Mouse (Mus musculus): ENCODE measurements around the gene Zfhx3. TPM values are rescaled to one million over a fixed set of nuclear protein-coding genes. Genes with fewer than 3 reads are reported as not detected.

Zfhx3 gene
- total and polyA plus RNA-seq, 2 experiments, result 1.3 to 1.5 TPM

DNA sequence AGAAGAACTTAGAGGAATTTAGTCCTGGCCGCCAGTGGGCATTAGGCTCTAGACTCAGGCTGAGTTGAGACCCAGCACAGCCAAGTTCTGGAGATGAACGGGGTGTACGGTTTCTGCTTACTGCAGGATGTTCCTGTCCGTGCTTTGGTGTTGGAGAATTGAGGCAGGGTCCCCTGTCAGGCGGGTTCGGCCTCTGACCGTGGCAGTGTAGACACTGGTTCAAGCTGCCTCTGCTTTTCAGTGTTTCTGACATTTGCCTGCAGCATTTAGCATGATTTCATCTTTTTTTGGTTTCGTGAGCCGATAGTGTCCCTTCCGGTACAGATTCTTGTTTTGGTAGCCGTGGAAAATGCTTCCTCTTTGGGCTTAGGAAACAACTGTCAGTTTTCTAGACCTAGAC is 805.7 kb downstream of the Zfhx3 start:
- WGBS, result 74% methylated on average over 11 of the region's 11 CpGs
- H3K9ac ChIP-seq (ENCODE audit: low read depth, low read length), result no peak overlapping the region
- peak; percentile 29 for DNase-seq (ENCODE audit: extremely low read depth, low read depth, low spot score)
- peaks cover 24% of the 10 kb centered on the region for H3K4me1 ChIP-seq (ENCODE audit: control insufficient read depth, insufficient read depth, low read length)
- H3K4me3 ChIP-seq (ENCODE audit: insufficient read depth, low read depth, low read length), result no peak overlapping the region; the same call in 1 of the 2 replicates
- H3K27me3 ChIP-seq (ENCODE audit: control insufficient read depth, insufficient read depth, low read length), result no peaks in the 10 kb centered on the region
- H3K79me2 ChIP-seq (ENCODE audit: control insufficient read depth, insufficient read depth, low read length), result peaks cover 44% of the 10 kb centered on the region
- H3K27ac ChIP-seq (replicated peaks; ENCODE audit: insufficient read depth, low read depth, low read length), result peak overlapping the region; percentile 8
- no peak for TF ChIP-seq CTCF (IDR thresholded peaks at IDR 0.05; ENCODE audit: low read depth, low read length)
- TF ChIP-seq POLR2A (IDR thresholded peaks at IDR 0.05; ENCODE audit: extremely low read depth, insufficient read depth, low read length), result no peak
- H3K36me3 ChIP-seq (ENCODE audit: control insufficient read depth, insufficient read depth, low read length), result no peaks in the 10 kb centered on the region

DNA sequence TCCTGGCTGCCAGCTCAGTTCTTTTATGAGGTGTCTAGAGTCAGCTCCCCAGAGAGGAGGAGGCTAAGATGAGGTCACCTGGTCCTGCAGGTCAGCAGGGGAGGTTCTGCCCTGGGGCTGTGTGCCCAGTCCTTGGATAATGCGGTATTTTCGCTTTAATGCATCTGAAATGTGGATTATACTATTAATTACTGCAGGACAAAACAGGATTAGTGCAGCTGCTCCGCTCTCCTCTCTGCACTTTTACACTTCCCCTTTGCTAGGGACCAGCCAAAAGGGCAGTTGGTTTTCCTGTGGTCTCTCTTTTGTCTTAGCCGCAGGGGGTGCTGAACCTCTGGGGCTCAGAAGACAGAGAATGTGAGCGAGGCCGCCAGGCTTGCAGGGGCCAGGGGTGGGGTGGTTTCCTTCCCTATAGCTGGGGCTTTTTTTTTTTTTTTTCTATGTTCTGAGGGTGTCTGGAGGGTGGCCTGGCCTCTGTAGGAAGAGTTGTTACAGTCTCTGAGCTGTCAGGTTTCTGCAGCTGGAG is 806.5 kb downstream of the Zfhx3 start:
- TF ChIP-seq CTCF (IDR thresholded peaks at IDR 0.05; ENCODE audit: low read depth, low read length) (no peak), POLR2A (IDR thresholded peaks at IDR 0.05; ENCODE audit: extremely low read depth, insufficient read depth, low read length) (no peak)
- Histone ChIP-seq H3K9ac (ENCODE audit: low read depth, low read length) (no peak overlapping the region), H3K27me3 (ENCODE audit: control insufficient read depth, insufficient read depth, low read length) (no peaks in the 10 kb centered on the region), H3K27ac (replicated peaks; ENCODE audit: insufficient read depth, low read depth, low read length) (0 out of 2 replicates have a peak overlapping the region, but pooled peaks have one; percentile 25), H3K79me2 (ENCODE audit: control insufficient read depth, insufficient read depth, low read length) (peaks cover 43% of the 10 kb centered on the region), H3K4me1 (ENCODE audit: control insufficient read depth, insufficient read depth, low read length) (peaks cover 20% of the 10 kb centered on the region), H3K4me3 (ENCODE audit: insufficient read depth, low read depth, low read length) (no peak overlapping the region), H3K36me3 (ENCODE audit: control insufficient read depth, insufficient read depth, low read length) (no peaks in the 10 kb centered on the region)
- 82% methylated on average over 6 of the region's 6 CpGs for WGBS
- DNase-seq (ENCODE audit: extremely low read depth, low read depth, low spot score), result no peak

DNA sequence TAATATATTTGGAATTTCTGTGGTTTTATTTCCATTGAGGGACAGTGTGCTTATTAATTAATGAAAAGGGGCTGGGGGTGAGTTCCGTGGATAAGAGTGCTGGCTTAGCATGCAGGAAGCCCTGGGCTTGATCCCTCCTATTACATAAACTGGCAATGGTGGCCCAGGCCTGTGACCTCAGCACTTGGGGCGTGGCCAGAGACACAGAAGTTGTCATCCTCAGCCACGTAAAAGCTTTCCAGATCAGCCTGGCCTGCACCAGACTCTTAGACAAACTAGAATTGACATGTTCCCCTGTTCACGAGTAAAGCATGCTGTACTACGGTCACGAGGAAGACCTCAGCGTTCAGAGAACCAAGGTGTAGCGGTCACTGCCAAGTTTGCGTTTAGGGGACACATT is 808.4 kb downstream of the Zfhx3 start:
- WGBS, result 89% methylated on average over 9 of the region's 9 CpGs
- Histone ChIP-seq H3K4me1 (ENCODE audit: control insufficient read depth, insufficient read depth, low read length) (peaks cover 6% of the 10 kb centered on the region; the same call in 1 of the 2 replicates), H3K79me2 (ENCODE audit: control insufficient read depth, insufficient read depth, low read length) (peaks cover 34% of the 10 kb centered on the region; the same call in 1 of the 2 replicates), H3K4me3 (ENCODE audit: insufficient read depth, low read depth, low read length) (no peak overlapping the region), H3K27ac (replicated peaks; ENCODE audit: insufficient read depth, low read depth, low read length) (no peak overlapping the region), H3K27me3 (ENCODE audit: control insufficient read depth, insufficient read depth, low read length) (no peaks in the 10 kb centered on the region), H3K36me3 (ENCODE audit: control insufficient read depth, insufficient read depth, low read length) (no peaks in the 10 kb centered on the region), H3K9ac (ENCODE audit: low read depth, low read length) (no peak overlapping the region)
- TF ChIP-seq CTCF (IDR thresholded peaks at IDR 0.05; ENCODE audit: low read depth, low read length), result no peak
- TF ChIP-seq POLR2A (IDR thresholded peaks at IDR 0.05; ENCODE audit: extremely low read depth, insufficient read depth, low read length), result no peak
- DNase-seq (ENCODE audit: extremely low read depth, low read depth, low spot score), result no peak

DNA sequence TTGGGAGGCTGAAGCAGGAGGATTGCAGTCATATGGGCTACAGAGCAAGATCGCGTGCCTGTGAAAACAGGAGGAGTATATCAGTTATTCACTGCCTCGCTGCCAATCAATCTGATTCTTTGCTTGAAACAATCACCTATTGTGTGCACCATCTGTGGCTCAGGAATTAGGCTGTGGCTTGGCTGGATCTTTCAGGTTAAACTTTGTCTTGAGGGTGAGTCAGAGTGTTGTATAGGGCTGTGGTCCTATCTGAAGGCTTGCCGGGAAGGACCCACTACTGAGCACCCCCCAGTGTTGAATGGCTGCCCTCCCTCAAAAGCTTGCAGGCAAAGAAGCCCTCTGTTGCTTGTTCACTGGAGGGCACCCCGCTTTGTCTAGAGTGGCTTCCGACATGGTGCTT is 812.1 kb downstream of the Zfhx3 start:
- Histone ChIP-seq H3K79me2 (ENCODE audit: control insufficient read depth, insufficient read depth, low read length) (peaks cover 26% of the 10 kb centered on the region; the same call in 1 of the 2 replicates), H3K4me3 (ENCODE audit: insufficient read depth, low read depth, low read length) (no peak overlapping the region), H3K36me3 (ENCODE audit: control insufficient read depth, insufficient read depth, low read length) (no peaks in the 10 kb centered on the region), H3K4me1 (ENCODE audit: control insufficient read depth, insufficient read depth, low read length) (no peaks in the 10 kb centered on the region), H3K9ac (ENCODE audit: low read depth, low read length) (no peak overlapping the region), H3K27ac (replicated peaks; ENCODE audit: insufficient read depth, low read depth, low read length) (no peak overlapping the region), H3K27me3 (ENCODE audit: control insufficient read depth, insufficient read depth, low read length) (no peaks in the 10 kb centered on the region)
- 90% methylated on average over 6 of the region's 6 CpGs for WGBS
- no peak for TF ChIP-seq CTCF (IDR thresholded peaks at IDR 0.05; ENCODE audit: low read depth, low read length)
- no peak for TF ChIP-seq POLR2A (IDR thresholded peaks at IDR 0.05; ENCODE audit: extremely low read depth, insufficient read depth, low read length)
- DNase-seq (ENCODE audit: extremely low read depth, low read depth, low spot score), result no peak

DNA sequence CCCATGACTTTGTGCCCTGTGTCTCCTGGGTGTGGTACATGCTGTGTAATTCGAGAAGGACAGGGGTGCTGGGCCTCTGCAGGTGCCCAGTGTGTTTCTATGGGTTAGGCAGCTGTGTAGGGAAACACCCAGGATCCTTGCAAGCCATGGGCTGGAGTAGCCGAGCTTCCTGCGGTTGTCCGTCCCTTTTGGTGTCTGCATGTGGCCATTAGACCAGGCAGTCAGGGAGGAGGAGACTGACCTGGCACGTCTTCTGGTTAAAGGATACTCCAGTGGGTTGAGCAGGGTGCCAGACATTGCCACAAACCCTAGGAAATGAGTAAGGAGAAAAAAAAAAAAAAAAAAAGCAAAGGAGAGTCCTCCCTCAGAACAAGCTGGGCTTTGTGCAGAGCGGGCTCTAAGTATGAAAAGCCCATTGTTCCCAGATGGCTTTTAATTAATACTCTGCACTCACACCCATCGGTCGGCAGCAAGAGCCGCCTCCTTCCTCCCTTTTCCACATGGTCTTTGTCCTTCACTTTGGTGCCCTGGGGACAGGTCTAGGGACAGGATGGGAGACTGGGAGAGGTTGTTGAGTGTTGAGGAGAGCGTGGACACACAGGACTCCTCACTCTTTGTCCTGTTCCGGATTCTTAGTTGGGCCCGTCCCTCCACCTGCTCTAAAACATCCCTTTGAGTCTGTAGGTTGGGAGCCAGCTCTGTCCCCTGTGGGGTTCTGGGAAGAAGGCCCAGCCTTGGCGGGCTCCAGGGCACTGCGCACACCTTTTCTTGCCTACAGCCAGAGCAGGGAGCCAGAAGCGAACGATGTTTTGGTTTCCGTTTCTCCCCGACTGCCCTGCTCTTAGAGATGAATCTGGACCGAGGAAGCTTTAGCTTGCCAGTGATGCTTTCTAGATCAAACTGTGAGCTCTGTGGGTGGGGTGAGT is 813.2 kb downstream of the Zfhx3 start:
- Histone ChIP-seq H3K36me3 (ENCODE audit: control insufficient read depth, insufficient read depth, low read length) (no peaks in the 10 kb centered on the region), H3K9ac (ENCODE audit: low read depth, low read length) (no peak overlapping the region), H3K27me3 (ENCODE audit: control insufficient read depth, insufficient read depth, low read length) (no peaks in the 10 kb centered on the region), H3K4me1 (ENCODE audit: control insufficient read depth, insufficient read depth, low read length) (peaks cover 4% of the 10 kb centered on the region; the same call in 1 of the 2 replicates), H3K79me2 (ENCODE audit: control insufficient read depth, insufficient read depth, low read length) (peaks cover 24% of the 10 kb centered on the region; the same call in 1 of the 2 replicates), H3K4me3 (ENCODE audit: insufficient read depth, low read depth, low read length) (no peak overlapping the region), H3K27ac (replicated peaks; ENCODE audit: insufficient read depth, low read depth, low read length) (no peak overlapping the region)
- WGBS, result 88% methylated on average over 19 of the region's 19 CpGs
- no peak for DNase-seq (ENCODE audit: extremely low read depth, low read depth, low spot score)
- no peak for TF ChIP-seq POLR2A (IDR thresholded peaks at IDR 0.05; ENCODE audit: extremely low read depth, insufficient read depth, low read length)
- TF ChIP-seq CTCF (IDR thresholded peaks at IDR 0.05; ENCODE audit: low read depth, low read length), result no peak
